Mouse (Mus musculus): ENCODE measurements around the gene Klf2. TPM values are rescaled to one million over a fixed set of nuclear protein-coding genes. Genes with fewer than 3 reads are reported as not detected.

The Klf2 gene
- total RNA-seq, 1 experiment from 2014 or later: 9.4 TPM

DNA sequence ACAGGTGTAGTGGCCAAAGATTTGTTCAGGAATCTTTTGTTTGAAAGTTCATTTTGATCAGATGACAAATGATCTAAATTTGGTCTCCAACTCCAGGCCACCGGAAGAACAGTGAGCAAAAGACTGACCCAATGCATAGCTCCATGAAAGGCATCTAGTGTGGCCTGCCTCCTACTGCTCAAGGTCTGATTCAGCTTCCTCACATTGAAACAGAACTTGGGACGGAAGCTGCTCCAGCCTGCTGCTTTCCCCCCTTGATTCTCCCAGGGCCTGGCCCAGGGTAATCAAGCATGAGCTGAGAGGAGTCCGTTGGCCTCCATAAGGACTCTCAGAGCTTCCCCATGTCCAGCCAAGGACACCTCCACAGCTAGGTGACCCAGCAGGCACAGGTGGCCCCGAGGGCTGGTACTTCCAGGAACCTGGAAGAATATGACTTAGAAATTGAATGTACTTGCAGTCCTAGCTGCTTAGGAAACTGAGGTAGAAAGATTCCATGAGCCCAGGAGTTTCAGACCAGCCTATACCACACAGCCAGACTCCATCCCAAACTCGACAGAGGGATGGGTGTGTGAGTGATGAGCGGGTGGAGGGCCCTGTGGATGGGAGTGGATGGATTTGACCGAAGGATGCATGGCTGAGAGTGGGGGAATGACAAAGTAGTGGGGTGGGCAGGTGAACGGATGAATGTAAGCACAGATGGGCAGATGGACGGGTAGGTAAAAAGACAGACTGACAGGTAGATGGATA, 18.0 kb upstream of the Klf2 start:
- ATAC-seq (replicated peaks in 1 of 2; ENCODE audit: insufficient read depth in 1 of 2, low FRiP score in 2 of 2, low TSS enrichment in 1 of 2, low read depth in 1 of 2, poor library complexity in 2 of 2, severe bottlenecking in 2 of 2): no peak

DNA sequence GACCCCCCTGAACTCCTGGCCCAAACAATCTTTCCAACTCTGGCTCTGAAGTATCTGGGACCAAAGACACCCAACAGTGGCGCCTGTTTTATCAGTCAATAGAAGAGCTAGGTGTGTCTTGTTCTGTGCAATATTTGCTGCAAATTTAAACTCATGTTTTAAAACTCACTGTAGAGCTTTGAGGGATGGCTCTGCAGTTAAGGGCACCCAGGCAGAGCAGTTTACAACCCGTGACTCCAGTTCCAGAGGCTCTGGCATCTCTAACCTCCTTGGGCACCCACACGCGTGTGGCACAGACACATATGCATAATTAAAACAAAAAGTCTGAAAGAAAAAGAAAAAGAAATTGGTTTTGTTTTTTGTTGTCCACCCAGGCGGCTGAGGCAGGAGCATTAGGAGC, 17.3 kb upstream of the Klf2 start:
- ATAC-seq (replicated peaks in 1 of 2; ENCODE audit: insufficient read depth in 1 of 2, low FRiP score in 2 of 2, low TSS enrichment in 1 of 2, low read depth in 1 of 2, poor library complexity in 2 of 2, severe bottlenecking in 2 of 2): no peak

DNA sequence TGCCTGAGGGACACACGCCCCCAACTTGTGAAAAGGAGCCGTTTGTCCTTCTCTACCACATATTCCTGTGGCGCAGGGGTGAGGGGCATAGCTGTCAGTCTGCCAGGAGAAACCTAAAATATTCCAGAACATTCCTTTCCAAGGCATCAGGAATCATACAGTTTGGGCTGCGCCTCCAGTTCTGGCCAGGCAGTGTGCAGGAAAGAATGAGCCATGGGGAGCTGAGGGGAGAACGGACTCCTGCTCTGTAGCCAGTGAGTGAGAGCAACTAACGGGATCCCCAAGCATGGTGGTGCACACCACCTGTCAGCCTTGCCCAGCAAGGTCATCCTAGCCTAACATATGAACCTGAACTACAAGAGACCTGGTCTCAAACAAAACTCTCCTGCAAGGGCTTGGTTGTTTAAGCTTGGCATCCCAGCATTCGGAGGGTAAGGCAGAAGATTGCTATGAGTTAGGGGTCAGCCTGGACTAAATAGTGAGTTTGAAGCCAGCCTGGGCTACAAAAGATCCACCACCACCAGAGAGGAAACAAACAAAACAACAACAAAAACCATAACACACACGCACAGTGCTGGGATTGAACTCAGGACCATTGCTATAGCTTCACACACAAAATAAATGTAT, 15.7 kb upstream of the Klf2 start:
- no peak; a peak in 1 of 4 replicates for ATAC-seq (replicated peaks in 1 of 2; ENCODE audit: insufficient read depth in 1 of 2, low FRiP score in 2 of 2, low TSS enrichment in 1 of 2, low read depth in 1 of 2, poor library complexity in 2 of 2, severe bottlenecking in 2 of 2)

DNA sequence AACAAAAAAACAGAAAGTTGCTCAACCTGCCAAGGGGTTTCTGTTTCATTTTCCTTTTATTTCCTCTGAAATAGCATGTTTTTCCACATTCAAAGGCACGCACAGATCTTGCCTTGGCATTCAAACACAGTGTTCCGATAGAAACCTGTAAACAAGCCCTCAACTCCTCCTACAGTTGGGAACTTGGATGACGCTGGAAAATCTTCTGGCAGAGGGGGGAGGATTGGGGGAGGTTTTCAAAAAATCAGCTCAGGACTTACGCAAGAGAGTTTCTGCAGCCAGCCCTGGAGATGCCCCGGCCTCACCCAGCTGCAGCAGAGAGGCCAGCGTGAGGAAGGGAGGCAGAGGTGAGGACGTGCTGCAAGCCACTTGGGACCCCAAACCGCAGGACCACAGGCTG, 15.2 kb upstream of the Klf2 start:
- peak; percentile 85 to 88 for ATAC-seq (replicated peaks in 1 of 2; ENCODE audit: insufficient read depth in 1 of 2, low FRiP score in 2 of 2, low TSS enrichment in 1 of 2, low read depth in 1 of 2, poor library complexity in 2 of 2, severe bottlenecking in 2 of 2)

DNA sequence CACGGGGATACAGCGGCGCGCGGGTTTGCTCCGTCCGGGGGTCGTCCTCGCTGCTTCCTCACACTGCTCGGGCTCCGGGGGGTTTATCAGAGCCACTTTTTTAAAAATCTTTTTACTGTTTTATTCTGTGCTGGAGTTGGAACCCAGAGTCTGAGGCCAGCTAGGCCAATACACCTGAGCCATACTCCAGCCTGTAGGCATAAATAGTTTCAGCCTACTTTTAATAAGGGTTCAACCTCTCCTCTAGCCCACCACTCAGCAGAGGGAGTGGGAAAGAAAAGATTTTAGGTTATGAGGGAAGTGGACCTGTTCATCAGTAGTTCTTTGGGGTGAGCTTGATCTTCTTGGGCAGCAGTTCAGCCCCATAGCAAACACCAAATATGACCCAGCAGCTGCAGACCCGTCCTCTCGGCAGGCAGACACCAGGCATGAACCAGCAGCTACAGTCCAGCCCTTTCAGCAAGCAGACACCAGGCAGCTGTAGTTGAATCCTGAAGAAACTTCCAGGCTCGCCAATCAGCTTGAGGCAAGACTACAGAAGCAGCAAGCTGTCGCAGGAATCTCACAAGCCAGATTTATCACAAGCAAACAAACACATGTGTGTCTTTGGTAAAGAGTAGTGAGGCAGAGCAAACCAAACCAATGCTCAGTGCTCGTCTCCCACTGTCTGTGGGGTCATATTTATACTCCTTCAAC, 13.5 kb upstream of the Klf2 start, which contains the start of gene Gm10282:
Gm10282 (minus strand) TSS at position 51 of the 696 bp plus-strand sequence.
- ATAC-seq (replicated peaks in 1 of 2; ENCODE audit: insufficient read depth in 1 of 2, low FRiP score in 2 of 2, low TSS enrichment in 1 of 2, low read depth in 1 of 2, poor library complexity in 2 of 2, severe bottlenecking in 2 of 2): no peak

DNA sequence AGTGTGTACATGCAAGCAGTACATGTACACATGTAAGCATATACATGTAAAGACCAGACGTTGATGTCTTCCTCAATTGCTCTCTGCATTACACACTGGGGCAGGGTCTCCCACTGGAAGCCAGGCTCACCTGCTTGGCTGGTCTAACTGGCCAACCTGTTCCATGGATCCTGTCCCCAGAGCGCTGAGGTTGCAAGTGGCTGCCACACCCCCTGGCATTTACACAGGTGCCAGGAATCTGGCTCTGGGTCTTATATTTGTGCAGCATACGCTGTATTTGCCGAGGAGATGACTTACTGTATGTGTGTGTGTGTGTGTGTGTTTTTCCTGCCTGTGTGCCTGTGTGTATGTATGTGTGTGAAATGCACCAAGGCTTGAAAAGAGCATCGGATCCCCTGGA, 11.9 kb upstream of the Klf2 start:
- ATAC-seq (replicated peaks in 1 of 2; ENCODE audit: insufficient read depth in 1 of 2, low FRiP score in 2 of 2, low TSS enrichment in 1 of 2, low read depth in 1 of 2, poor library complexity in 2 of 2, severe bottlenecking in 2 of 2): no peak

DNA sequence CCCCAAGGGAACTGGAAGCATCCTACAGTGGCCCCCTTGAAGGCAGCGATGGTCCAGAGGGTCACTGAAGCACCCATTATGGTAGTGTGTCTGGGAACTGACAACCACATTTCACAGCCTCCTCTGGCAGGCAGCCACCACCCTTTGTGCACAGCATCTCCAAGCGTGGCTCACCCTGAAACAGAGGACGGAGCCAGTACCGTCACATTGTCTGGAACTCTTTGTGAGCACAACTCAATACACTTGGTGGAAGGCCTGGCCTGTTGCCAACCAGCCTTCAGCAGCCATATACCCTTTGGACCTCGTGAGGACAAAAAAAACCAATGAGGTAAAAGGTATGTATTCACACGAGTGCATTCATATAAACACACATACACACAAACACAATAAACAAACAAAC, 10.6 kb upstream of the Klf2 start:
- no peak for ATAC-seq (replicated peaks in 1 of 2; ENCODE audit: insufficient read depth in 1 of 2, low FRiP score in 2 of 2, low TSS enrichment in 1 of 2, low read depth in 1 of 2, poor library complexity in 2 of 2, severe bottlenecking in 2 of 2)

DNA sequence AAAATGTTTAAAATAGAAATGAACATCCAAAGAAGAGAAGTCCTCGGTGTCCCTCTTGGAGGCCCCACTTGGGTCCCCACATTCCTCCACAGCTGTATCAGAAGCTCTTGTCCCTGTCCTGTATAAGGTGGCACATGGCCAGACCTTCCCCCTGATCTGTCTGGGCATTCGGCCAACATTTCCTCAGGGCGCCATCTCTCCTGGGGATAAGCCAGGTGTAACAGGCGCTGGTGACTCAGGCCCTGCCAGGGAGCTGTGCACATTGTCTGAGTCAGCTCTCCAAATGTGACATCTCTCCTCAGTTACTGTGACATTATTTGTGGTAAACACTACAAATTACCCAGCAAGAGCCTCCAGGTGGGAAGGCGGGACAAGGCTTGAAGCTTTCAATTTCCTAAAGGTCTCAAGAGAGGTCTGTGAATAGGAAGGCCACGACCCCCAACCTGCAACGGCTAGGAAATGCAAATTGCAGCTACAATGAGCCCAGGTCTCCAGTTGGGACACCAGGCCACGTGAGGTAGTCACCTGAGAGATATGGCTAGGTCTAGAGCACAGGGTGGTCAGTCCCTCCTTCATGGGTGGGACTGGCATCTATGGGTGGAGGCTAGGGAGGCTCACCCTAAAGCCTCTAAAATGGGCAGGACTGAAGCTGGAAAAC, 7.9 kb upstream of the Klf2 start:
- ATAC-seq (replicated peaks in 1 of 2; ENCODE audit: insufficient read depth in 1 of 2, low FRiP score in 2 of 2, low TSS enrichment in 1 of 2, low read depth in 1 of 2, poor library complexity in 2 of 2, severe bottlenecking in 2 of 2): no peak; a peak in 1 of 4 replicates

DNA sequence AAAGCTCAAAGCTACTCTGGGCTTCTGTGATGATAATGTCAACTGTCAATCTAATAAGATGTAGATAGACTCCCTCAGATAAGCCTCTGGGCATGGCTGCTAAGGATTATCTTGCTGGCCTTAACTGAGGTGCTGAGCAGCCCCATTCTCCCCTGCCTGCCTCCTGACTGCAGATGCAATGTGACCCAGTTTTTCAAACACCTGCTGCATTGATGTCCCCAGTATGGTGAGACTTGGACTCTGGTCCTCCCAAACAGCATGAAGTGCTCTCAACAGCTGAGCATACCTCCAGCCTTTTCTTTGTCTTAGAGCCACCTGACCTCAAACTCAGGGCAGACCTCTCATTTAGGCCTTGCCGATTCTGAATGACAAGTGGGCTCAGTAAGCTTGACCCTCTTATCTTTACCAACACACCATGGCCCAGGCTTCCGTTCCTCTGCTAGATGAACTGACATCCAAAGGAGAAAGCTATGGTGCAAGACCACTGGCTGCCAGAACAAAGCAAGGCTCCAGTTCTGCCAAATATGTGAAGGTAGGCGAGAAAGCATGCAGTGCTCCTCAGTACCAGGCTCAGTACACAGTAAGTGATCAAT, 5.8 kb upstream of the Klf2 start:
- no peak for ATAC-seq (replicated peaks in 1 of 2; ENCODE audit: insufficient read depth in 1 of 2, low FRiP score in 2 of 2, low TSS enrichment in 1 of 2, low read depth in 1 of 2, poor library complexity in 2 of 2, severe bottlenecking in 2 of 2)

DNA sequence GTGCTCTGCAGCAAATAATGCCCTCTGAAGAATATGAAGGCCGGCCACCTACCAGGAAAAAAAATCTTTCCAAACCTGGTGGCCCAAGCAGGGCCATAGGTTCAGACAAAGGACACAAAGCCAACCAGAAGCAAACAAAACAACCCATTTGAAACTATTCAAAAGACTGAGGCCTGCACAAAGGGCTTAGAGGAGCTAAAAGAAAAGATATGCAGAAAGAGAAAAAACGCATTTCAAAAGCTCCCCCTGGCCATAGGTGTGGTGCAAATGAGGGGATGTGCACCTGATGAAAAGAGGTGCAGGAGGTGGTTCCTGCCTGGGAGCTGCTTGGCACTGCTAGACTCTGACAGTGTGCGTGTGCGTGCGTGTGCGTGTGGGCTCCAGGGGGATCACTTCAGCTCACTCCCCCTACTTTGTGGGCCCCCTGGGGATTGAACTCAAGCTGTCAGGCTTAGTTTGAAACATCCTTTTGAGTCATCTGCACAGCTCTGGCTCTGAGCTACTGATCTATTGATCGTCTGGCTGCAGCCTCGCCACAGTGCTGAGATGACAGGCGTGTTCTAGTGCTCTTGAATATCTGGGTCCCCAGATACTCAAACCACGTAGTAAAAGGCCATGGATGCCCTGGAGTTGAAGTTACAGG, 2.7 kb upstream of the Klf2 start:
- ATAC-seq (replicated peaks in 1 of 2; ENCODE audit: insufficient read depth in 1 of 2, low FRiP score in 2 of 2, low TSS enrichment in 1 of 2, low read depth in 1 of 2, poor library complexity in 2 of 2, severe bottlenecking in 2 of 2): no peak

DNA sequence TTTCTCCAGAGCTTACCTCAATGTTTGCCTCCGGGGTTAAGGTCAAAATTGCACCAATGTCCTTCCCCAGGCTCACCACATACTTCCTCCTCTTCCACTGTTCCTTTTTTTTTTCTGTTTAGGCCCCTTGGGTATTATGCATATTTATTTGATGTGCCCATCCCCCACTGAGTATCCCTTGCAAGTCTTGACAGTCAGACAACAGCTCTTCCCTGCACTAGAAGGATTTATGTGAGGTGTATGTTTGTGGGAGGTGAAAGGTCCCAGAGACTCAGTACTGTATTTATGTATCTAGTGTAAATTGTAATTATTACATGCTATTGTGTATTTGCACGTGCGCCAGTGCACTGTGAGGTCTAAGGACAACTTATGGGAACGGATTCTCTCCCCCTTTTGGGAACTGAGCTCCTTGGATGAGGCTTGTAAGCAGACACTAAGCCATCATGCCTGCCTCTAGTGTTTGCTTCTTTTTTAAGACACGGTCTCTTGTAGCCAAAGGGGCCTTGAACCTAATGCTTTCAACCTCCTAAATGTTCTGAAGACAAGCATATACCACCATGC, 1.0 kb upstream of the Klf2 start:
- peak in 1 of 2 experiments; percentile 11; a peak in 1 of 4 replicates for ATAC-seq (replicated peaks in 1 of 2; ENCODE audit: insufficient read depth in 1 of 2, low FRiP score in 2 of 2, low TSS enrichment in 1 of 2, low read depth in 1 of 2, poor library complexity in 2 of 2, severe bottlenecking in 2 of 2)

DNA sequence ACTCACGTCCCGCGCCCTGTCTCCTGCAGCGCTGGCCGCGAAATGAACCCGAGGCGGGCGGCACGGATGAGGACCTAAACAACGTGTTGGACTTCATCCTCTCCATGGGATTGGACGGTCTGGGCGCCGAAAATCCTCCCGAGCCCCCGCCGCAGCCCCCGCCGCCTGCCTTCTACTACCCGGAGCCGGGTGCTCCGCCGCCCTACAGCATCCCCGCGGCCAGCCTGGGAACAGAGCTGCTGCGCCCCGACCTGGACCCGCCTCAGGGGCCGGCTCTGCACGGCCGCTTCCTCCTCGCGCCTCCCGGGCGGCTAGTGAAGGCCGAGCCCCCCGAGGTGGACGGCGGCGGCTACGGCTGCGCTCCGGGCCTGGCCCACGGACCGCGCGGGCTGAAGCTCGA, 564 bp downstream of the Klf2 start:
- ATAC-seq (replicated peaks in 1 of 2; ENCODE audit: insufficient read depth in 1 of 2, low FRiP score in 2 of 2, low TSS enrichment in 1 of 2, low read depth in 1 of 2, poor library complexity in 2 of 2, severe bottlenecking in 2 of 2): no peak

DNA sequence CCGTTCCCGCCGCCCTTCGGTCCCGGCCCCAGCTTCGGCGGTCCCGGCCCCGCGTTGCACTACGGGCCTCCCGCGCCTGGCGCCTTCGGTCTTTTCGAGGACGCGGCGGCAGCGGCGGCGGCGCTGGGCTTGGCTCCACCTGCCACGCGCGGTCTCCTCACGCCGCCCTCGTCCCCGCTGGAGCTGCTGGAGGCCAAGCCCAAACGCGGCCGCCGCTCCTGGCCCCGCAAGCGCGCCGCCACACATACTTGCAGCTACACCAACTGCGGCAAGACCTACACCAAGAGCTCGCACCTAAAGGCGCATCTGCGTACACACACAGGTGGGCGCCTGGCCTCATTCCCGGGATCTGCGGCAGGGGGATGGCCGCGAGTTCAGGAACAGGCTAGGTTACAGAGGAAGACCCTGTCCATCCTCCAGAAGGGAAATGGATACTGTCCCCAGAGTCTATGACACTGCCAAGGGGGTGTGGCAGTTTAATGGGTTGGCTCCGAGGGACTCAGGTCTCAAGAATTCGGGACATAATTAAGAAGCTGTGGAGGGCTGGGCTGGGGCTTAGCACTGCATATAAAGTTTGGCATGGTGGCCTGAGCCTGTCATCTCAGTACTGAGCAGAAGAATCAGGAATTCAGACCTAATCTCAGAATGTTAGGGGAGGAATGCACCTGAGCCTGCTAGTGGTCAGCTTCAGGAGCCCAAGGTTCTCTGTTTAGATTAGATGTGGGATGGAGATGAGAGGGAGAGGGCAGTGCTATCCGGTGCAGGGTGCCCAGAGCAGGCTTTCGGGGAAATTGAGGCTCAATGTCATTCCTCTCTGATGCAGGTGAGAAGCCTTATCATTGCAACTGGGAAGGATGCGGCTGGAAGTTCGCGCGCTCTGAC, 1.3 kb downstream of the Klf2 start:
- no peak for ATAC-seq (replicated peaks in 1 of 2; ENCODE audit: insufficient read depth in 1 of 2, low FRiP score in 2 of 2, low TSS enrichment in 1 of 2, low read depth in 1 of 2, poor library complexity in 2 of 2, severe bottlenecking in 2 of 2)

DNA sequence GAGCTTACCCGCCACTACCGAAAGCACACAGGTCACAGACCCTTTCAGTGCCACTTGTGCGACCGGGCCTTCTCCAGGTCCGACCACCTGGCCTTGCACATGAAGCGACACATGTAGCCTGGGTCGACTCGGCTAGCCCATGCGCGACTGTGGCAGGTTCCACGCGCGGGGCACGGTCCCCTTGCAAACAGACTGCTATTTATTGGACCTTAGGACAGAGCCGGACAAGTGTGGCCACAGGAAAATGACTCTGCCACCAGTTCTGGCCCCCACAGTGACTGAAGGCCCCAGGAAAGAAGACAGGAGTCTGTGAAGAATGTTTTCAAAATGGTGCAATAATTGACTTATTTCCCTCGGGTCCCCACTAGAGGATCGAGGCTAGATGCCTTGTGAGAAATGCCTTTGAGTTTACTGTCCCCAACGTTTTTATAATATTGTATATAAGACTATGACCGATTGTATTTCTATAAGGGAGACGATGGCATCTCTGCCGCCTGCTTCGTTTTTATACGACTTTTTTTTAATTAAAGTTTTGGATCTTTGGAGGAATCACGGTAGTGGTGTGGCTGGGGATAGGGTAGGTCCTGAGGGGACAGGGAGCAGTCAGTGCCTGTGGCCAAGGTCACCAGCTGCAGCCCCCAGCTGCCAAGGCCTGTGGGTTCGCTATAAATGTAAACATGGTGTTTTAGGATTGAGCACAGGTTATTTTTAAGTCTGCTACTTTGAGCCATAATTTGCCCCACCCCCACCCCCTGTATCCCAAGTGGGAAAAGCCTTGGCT, 2.2 kb downstream of the Klf2 start:
- ATAC-seq (replicated peaks in 1 of 2; ENCODE audit: insufficient read depth in 1 of 2, low FRiP score in 2 of 2, low TSS enrichment in 1 of 2, low read depth in 1 of 2, poor library complexity in 2 of 2, severe bottlenecking in 2 of 2): no peak

DNA sequence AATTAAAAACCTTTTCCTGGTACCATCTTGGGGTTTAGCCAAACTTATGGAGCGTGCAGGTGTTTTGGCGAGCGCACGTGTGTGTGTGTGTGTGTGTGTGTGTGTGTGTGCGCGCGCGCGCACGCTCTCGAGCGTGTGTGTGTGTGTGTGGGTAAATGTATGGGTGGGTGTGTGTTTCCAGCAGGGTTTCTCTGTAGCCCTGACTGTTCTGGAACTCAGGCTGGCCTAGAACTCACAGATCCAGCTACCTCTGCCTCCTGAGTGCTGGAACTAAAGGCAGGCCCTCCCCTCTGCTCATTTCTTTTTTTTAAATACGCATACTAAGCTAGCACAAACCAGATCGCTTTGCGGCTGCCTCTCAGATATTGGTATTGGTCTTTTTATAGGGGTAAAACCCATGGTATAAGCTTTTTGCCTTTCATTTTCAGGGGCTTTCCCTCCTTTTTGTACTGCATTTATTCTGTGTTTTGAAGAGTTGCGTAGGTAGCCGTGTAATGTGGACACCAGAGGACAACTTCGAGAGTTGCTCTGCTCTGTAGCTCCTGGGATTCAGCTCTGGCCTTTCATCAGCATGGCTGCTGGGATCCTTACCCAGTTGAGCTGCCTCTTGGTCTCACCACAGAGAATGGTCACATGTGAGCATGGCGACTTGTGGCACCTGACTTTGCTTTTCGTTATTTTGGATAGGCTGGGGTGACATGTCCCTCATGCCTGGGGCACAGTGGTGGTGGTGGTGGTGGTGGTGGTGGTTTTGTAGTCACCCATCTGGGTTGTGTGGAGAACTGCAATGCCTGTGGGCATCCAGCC, 3.0 kb downstream of the Klf2 start:
- ATAC-seq (replicated peaks in 1 of 2; ENCODE audit: insufficient read depth in 1 of 2, low FRiP score in 2 of 2, low TSS enrichment in 1 of 2, low read depth in 1 of 2, poor library complexity in 2 of 2, severe bottlenecking in 2 of 2): no peak
